Mouse (Mus musculus) midbrain, embryonic 15.5 days (tissue): ENCODE measurements around the gene Soga3. TPM values are rescaled to one million over a fixed set of nuclear protein-coding genes. Genes with fewer than 3 reads are reported as not detected.

Source experiments
- ATAC-seq: fragments of 200-750 bp; cut with Nextera tagmentation; replicated peaks from 2 replicates; pipeline ENCODE4 v1.8.0; 2017; ENCODE audit warnings: moderate TSS enrichment
- H3K27ac ChIP-seq: fragments of 300-500 bp; sonication (generic); 2 replicates; pipeline ENCODE4 v1.5.1; 2015; ENCODE audit warnings: mild to moderate bottlenecking, inconsistent platforms
- H3K27me3 ChIP-seq: fragments of 300-500 bp; sonication (generic); replicated peaks from 2 replicates; pipeline ENCODE4 v1.6.1; 2015; ENCODE audit warnings: inconsistent platforms
- H3K36me3 ChIP-seq: fragments of 300-500 bp; sonication (generic); replicated peaks from 2 replicates; pipeline ENCODE4 v1.6.1; 2015; ENCODE audit warnings: inconsistent platforms
- H3K4me1 ChIP-seq: fragments of 300-500 bp; sonication (generic); 2 replicates; pipeline ENCODE4 v1.6.1; 2015; ENCODE audit warnings: inconsistent platforms
- H3K4me2 ChIP-seq: fragments of 300-500 bp; sonication (generic); 2 replicates; pipeline ENCODE4 v1.6.1; 2015; ENCODE audit warnings: inconsistent platforms, mild to moderate bottlenecking, moderate library complexity
- H3K4me3 ChIP-seq: fragments of 300-500 bp; sonication (generic); 2 replicates; pipeline ENCODE4 v1.5.1; 2015; ENCODE audit warnings: mild to moderate bottlenecking, inconsistent platforms
- H3K9ac ChIP-seq: fragments of 300-500 bp; sonication (generic); 2 replicates; pipeline ENCODE4 v1.6.1; 2015; ENCODE audit warnings: mild to moderate bottlenecking, inconsistent platforms
- H3K9me3 ChIP-seq: fragments of 300-500 bp; sonication (generic); 2 replicates; pipeline ENCODE4 v1.6.1; 2016; ENCODE audit warnings: inconsistent platforms
- WGBS: fragments of 180-500 bp; shearing (Covaris S2); methylation state at CpG from one replicate; pipeline ENCODE4 v1.1.7; 2015; ENCODE audit warnings: mixed read lengths; 5-methylcytosine and 5-hydroxymethylcytosine counted together
- polyA plus RNA-seq: library from polyadenylated mRNA; unstranded; fragments of >200 nt; fragmentation: Nextera tagmentation; extraction: Ambion mirVana; gene quantifications from 2 replicates; pipeline ENCODE4 v1.2.1, GENCODE M21; 2015

The Soga3 gene
- polyA plus RNA-seq, 1 experiment from 2014 or later: 119 TPM

DNA sequence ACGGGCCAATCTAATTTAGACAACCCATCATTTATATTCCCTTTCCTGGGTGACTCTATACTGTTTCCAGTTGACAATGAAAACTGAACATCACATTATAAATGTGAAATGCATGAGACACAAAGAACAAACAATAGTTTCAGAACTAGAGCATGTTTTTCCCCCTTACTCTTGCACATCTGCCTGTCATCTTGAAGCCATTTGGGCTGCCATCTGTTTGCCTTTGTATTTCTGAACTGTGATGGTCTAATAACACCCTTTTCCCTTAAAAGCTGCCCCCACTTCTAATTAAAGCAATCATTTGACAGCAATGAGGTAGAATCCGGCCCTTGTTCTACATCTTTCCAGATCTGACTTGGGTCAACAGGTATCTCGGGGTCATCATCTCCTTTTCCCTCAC lies 32.0 kb downstream of the Soga3 start:
- Histone ChIP-seq H3K9ac (no peak overlapping the region), H3K4me3 (no peak overlapping the region), H3K27ac (no peak overlapping the region), H3K9me3 (0 out of 2 replicates have a peak, but pooled peaks cover 6% of the 10 kb centered on the region), H3K36me3 (peaks cover 40% of the 10 kb centered on the region), H3K4me1 (no peaks in the 10 kb centered on the region), H3K4me2 (no peak overlapping the region), H3K27me3 (no peaks in the 10 kb centered on the region)
- 88% methylated on average over 3 of the region's 3 CpGs for WGBS
- ATAC-seq: no peak

DNA sequence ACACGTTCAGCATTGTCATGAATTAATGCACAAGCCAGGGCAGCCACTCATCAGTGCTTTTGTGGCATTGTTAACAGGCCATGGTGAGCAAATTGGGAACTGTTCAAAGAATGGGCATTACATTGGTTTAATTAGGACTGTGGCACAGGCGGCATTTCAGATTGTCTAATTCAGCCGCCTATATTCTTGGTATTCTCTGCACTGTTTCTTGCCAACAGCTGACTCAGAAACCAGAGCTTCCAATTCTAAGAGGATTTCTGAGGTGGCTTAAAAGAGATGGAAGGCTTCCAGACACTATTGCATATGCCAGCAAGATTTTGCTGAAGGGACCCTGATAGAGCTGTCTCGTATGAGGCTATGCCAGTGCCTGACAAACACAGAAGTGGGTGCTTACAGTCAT lies 33.2 kb downstream of the Soga3 start:
- Histone ChIP-seq H3K4me2 (no peak overlapping the region), H3K9me3 (no peaks in the 10 kb centered on the region), H3K27me3 (no peaks in the 10 kb centered on the region), H3K4me3 (no peak overlapping the region), H3K9ac (no peak overlapping the region), H3K36me3 (peaks cover 39% of the 10 kb centered on the region), H3K27ac (no peak overlapping the region), H3K4me1 (no peaks in the 10 kb centered on the region)
- ATAC-seq: no peak
- 74% methylated on average over 4 of the region's 4 CpGs for WGBS

GRCm38 (mm10) chr10:29178003-29178402 lies 34.4 kb downstream of the Soga3 start:
- Histone ChIP-seq H3K27me3 (no peaks in the 10 kb centered on the region), H3K4me3 (no peak overlapping the region), H3K9ac (no peak overlapping the region), H3K4me1 (no peaks in the 10 kb centered on the region), H3K4me2 (no peak overlapping the region), H3K27ac (no peak overlapping the region), H3K9me3 (no peaks in the 10 kb centered on the region), H3K36me3 (peaks cover 41% of the 10 kb centered on the region)
- WGBS: 37% methylated on average over 2 of the region's 2 CpGs
- no peak for ATAC-seq

- Histone ChIP-seq H3K27me3 (no peaks in the 10 kb centered on the region), H3K4me3 (no peak overlapping the region), H3K4me2 (no peak overlapping the region), H3K4me1 (no peaks in the 10 kb centered on the region), H3K9me3 (no peaks in the 10 kb centered on the region), H3K9ac (no peak overlapping the region), H3K36me3 (peaks cover 35% of the 10 kb centered on the region), H3K27ac (no peak overlapping the region)
- WGBS: 56% methylated on average over 3 of the region's 3 CpGs
- no peak for ATAC-seq
Measured at GRCm38 (mm10) chr10:29180210-29180609, 36.6 kb downstream of the Soga3 start.

DNA sequence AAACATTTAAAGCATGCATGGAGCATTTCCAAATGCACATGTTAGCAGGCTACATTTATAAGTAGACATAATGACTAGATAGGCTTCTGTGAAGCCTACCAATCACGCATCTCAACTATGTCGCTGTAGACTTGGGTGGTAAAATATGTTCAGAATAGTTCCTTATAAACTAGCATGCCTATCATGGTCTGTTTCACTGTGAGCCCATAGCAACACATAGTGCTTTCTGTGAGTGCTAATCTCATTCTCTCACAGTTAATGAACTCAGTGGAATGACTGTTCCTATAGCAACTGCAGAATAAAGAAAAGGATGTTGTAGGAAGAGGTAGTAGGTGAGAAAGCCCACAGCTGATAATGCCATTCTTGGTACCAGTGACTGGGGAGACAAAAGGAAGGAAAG lies 37.4 kb downstream of the Soga3 start:
- Histone ChIP-seq H3K36me3 (peaks cover 28% of the 10 kb centered on the region), H3K4me3 (no peak overlapping the region), H3K9me3 (no peaks in the 10 kb centered on the region), H3K27ac (no peak overlapping the region), H3K9ac (no peak overlapping the region), H3K4me2 (no peak overlapping the region), H3K4me1 (no peaks in the 10 kb centered on the region), H3K27me3 (no peaks in the 10 kb centered on the region)
- ATAC-seq: no peak
- 58% methylated on average over 2 of the region's 2 CpGs for WGBS

DNA sequence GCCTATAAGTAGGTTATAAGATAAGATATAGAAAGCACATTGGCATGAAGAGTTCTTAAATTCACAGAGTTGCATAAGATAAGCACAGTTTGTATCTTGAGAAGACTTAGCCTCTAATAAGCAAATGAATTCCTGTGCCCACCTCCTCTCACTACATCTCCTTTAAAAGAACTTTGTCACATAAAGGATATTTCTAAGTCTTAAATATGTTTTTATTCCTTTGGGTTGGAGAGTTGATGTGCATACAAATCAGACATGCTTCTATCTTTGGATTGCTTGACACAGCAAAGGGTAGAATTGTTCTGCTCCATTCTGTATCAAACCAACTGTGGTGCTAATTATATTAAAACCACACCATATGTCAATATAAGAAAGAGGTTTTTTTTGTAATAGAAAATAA lies 50.1 kb downstream of the Soga3 start:
- H3K4me2 ChIP-seq: no peak overlapping the region
- ATAC-seq: no peak
- H3K36me3 ChIP-seq: peaks cover 35% of the 10 kb centered on the region
- no peaks in the 10 kb centered on the region; the same call in 1 of the 2 replicates for H3K4me1 ChIP-seq
- no peaks in the 10 kb centered on the region for H3K27me3 ChIP-seq
- H3K4me3 ChIP-seq: no peak overlapping the region
- no peaks in the 10 kb centered on the region for H3K9me3 ChIP-seq
- H3K9ac ChIP-seq: no peak overlapping the region
- no peak overlapping the region for H3K27ac ChIP-seq

DNA sequence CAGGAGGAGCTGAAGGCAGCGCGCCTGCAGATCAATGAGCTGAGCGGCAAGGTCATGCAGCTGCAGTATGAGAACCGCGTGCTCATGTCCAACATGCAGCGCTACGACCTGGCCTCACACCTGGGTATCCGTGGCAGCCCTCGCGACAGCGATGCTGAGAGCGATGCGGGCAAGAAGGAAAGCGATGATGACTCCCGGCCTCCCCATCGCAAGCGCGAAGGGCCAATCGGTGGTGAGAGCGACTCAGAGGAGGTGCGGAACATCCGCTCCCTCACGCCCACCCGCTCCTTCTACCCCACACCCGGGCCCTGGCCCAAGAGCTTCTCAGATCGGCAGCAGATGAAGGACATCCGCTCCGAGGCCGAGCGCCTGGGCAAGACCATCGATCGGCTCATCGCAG lies 53.2 kb downstream of the Soga3 start:
- H3K27me3 ChIP-seq: no peaks in the 10 kb centered on the region
- WGBS: 96% methylated on average over 33 of the region's 33 CpGs
- no peaks in the 10 kb centered on the region for H3K4me1 ChIP-seq
- H3K27ac ChIP-seq: no peak overlapping the region
- no peak overlapping the region for H3K4me2 ChIP-seq
- ATAC-seq: no peak
- peaks cover 51% of the 10 kb centered on the region for H3K36me3 ChIP-seq
- no peak overlapping the region for H3K4me3 ChIP-seq
- no peaks in the 10 kb centered on the region for H3K9me3 ChIP-seq
- no peak overlapping the region for H3K9ac ChIP-seq

- no peak within 1 kb of the TSS for H3K9ac ChIP-seq
- no peak for ATAC-seq
- no peak within 1 kb of the TSS for H3K4me3 ChIP-seq
- H3K27me3 ChIP-seq: no peaks in the 10 kb centered on the region
- no peaks in the 10 kb centered on the region for H3K9me3 ChIP-seq
- no peak within 1 kb of the TSS for H3K27ac ChIP-seq
- no peak within 1 kb of the TSS for H3K4me2 ChIP-seq
- 91% methylated on average over 7 of the region's 7 CpGs for WGBS
- peaks cover 51% of the 10 kb centered on the region for H3K36me3 ChIP-seq
- no peaks in the 10 kb centered on the region for H3K4me1 ChIP-seq
Measured at GRCm38 (mm10) chr10:29198642-29199041, 55.0 kb downstream of the Soga3 start, which contains the start of gene Gm49353. TSS of gene Gm49353 (plus strand) at chr10:29198954.

DNA sequence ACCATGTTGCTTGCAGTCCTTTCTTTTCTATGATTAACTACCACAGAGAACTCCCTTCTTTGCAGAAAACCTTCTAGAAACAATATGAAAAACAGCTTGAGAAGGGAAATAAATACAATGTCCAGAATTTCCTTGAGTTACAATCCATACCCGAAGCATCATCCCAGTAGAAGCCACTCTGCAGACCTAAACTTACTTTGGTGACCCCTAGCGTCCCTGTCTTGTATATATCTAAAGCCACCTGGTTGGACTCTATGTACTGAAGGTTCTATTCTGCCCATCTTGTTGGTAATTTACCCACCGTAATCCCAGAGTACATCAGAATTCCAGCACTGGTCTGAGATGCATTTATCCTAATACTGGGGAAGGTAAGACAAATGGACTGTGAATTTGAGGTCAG lies 56.2 kb downstream of the Soga3 start:
- Histone ChIP-seq H3K4me2 (no peak overlapping the region), H3K9me3 (no peaks in the 10 kb centered on the region), H3K9ac (no peak overlapping the region), H3K4me1 (no peaks in the 10 kb centered on the region), H3K27ac (no peak overlapping the region), H3K36me3 (peaks cover 47% of the 10 kb centered on the region), H3K4me3 (no peak overlapping the region), H3K27me3 (no peaks in the 10 kb centered on the region)
- no peak for ATAC-seq
- 81% methylated on average over 3 of the region's 3 CpGs for WGBS

- H3K36me3 ChIP-seq: peaks cover 46% of the 10 kb centered on the region
- ATAC-seq: peak; percentile 28
Measured at GRCm38 (mm10) chr10:29200609-29201008, 57.0 kb downstream of the Soga3 start.

DNA sequence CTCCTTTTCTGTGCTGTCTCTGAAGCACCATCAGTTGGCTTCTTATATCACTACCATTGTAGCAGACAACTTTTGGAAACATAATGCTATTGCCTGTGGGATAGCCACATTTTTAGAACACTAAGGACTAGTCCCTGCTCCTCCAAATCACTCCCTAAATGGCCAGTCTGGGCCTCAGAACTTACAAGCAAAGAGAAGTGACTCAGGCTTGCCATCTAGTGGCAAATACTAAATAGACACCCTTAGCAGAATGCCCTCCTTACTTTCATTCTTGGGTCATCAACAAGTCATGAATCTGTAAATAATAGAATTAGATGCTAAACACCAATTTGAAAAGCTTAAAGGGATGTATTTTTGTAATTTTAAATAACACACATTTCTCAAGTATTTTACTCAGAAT lies 63.1 kb downstream of the Soga3 start:
- H3K27me3 ChIP-seq: no peaks in the 10 kb centered on the region
- H3K9me3 ChIP-seq: no peaks in the 10 kb centered on the region
- no peak overlapping the region for H3K9ac ChIP-seq
- no peak overlapping the region for H3K4me2 ChIP-seq
- H3K4me1 ChIP-seq: no peaks in the 10 kb centered on the region
- no peak overlapping the region for H3K4me3 ChIP-seq
- H3K36me3 ChIP-seq: 0 out of 2 replicates have a peak, but pooled peaks cover 3% of the 10 kb centered on the region
- no peak overlapping the region for H3K27ac ChIP-seq
- peak; percentile 74 for ATAC-seq

More at GRCm38 (mm10) chr10:29200609-29201008, 57.0 kb downstream of the Soga3 start:
- H3K27me3 ChIP-seq: no peaks in the 10 kb centered on the region
- no peak overlapping the region for H3K9ac ChIP-seq
- no peak overlapping the region for H3K27ac ChIP-seq
- 95% methylated on average over 1 of the region's 1 CpGs for WGBS
- H3K4me3 ChIP-seq: no peak overlapping the region
- H3K9me3 ChIP-seq: no peaks in the 10 kb centered on the region
- no peak overlapping the region for H3K4me2 ChIP-seq
- H3K4me1 ChIP-seq: no peaks in the 10 kb centered on the region

DNA sequence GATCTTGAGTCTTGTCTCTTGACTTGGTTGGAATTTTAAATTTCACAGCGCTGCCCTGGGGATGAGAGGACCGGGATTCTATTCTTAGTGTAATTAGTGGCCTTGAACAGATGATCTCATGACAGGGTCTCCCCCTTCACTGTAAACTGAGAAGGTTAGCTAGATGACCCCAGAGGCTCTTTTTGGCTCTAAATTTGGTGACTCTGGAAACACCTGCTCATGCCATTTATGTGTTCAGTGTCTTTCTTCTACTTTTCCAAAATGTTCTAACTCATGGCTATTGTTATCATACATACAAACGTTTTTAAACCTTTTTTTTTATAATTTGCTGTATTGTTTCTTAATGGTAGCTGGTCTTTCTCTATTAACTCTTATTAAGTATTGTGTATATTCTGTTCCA lies 65.1 kb downstream of the Soga3 start:
- 50% methylated on average over 3 of the region's 3 CpGs for WGBS
- no peak overlapping the region for H3K27ac ChIP-seq
- no peak overlapping the region for H3K4me3 ChIP-seq
- no peaks in the 10 kb centered on the region for H3K9me3 ChIP-seq
- H3K9ac ChIP-seq: no peak overlapping the region
- ATAC-seq: no peak
- H3K27me3 ChIP-seq: no peaks in the 10 kb centered on the region
- H3K4me2 ChIP-seq: no peak overlapping the region
- 0 out of 2 replicates have a peak, but pooled peaks cover 3% of the 10 kb centered on the region for H3K36me3 ChIP-seq
- no peaks in the 10 kb centered on the region for H3K4me1 ChIP-seq

DNA sequence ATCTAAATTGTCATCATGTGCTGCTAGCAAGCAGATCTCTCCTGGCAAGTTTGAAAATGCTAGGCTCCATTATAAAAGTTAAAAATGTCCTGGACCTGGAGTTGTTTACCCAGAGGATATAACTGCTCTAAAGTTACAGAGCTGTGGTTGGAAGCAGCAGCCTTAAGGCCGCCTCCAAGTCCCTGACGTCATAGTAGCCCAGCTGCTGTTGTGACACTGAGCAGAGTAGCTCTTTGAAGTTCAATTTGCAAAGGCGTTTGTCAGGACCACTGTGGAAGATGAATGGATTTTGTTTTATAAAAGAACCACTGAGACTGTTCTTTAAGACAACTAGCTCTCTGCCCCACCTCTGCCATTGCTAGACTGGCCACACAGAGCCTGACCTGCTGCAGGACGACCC lies 67.8 kb downstream of the Soga3 start, which contains the start of gene 9330159F19Rik:
9330159F19Rik (plus strand) TSS at position 154 of the 400 bp plus-strand sequence.
- Histone ChIP-seq H3K4me2 (no peak within 1 kb of the TSS), H3K27me3 (no peaks in the 10 kb centered on the region), H3K9ac (no peak within 1 kb of the TSS), H3K36me3 (0 out of 2 replicates have a peak, but pooled peaks cover 3% of the 10 kb centered on the region), H3K4me3 (no peak within 1 kb of the TSS), H3K4me1 (no peaks in the 10 kb centered on the region), H3K27ac (no peak within 1 kb of the TSS), H3K9me3 (no peaks in the 10 kb centered on the region)
- WGBS: 12% methylated on average over 4 of the region's 4 CpGs
- peak; percentile 55; the same call in 1 of the 2 replicates for ATAC-seq
